In the genomic region with DNA sequence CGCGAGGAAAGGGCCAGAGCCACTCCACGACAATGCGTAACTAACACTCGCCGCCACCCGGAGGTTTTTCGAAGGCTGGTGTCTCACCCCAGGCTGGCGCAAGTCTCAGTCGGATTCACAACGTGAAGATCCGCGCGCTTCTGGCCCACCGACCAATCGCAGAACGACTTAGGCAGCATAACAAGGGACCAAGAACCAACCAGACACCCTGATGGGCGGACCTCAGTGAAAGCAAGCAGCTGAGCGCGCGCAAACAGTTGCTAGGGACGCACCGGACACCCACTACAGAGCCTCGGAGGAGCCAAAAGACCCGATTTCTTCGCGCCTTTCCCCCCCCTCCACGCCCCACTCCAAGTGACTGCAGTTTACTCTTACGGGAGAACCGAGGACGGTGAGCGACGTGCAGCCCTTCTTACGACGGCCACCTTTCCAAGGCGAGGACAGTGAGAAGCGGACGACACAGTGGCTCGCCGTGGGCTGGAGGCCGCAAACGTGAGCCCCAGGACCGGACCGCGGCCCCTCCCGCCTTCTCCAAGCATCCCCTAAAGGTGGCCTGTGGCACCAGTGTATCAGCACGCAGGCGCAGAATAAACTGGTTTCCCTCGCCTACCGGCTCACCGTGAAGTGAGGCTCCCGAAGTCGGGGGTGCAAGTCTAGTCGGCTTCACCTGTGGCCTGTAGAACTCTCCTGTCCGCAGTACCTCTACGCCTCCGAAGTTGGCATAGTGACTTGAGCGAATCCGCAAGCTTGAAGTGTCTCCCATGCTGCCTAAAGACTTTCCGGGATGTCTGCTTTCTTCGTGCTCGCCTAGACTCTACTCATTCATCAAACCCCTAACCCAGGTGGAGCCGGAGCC, we compare ENCODE assay signal across 8 mouse cellular contexts. TPM values are rescaled to one million over a fixed set of nuclear protein-coding genes. Genes with fewer than 3 reads are reported as not detected.
DNase-seq lines count a peak whose midpoint lies in the region; ATAC-seq lines count a peak whose summit lies in the region.

A gene (plus strand): TSS at position 207 of the 856 bp plus-strand sequence.
A gene (minus strand): TSS at position 835 of the 856 bp plus-strand sequence.

- H3K4me1 ChIP-seq in forebrain, embryonic 14.5 days (ENCODE audit: control insufficient read depth, insufficient read depth, low read length), result peaks cover 9% of the 10 kb centered on the region
- peaks cover 24% of the 10 kb centered on the region for H3K4me1 ChIP-seq in neural tube, embryonic 15.5 days

- H3K9me3 ChIP-seq in forebrain, embryonic 14.5 days (replicated peaks; ENCODE audit: control insufficient read depth, low read length), result no peaks in the 10 kb centered on the region
- no peaks in the 10 kb centered on the region for H3K9me3 ChIP-seq in neural tube, embryonic 15.5 days (replicated peaks)

- peaks cover 18% of the 10 kb centered on the region for H3K36me3 ChIP-seq in forebrain, embryonic 14.5 days (ENCODE audit: control insufficient read depth, insufficient read depth, low read length)
- H3K36me3 ChIP-seq in neural tube, embryonic 15.5 days, result peaks cover 14% of the 10 kb centered on the region

- peak; percentile 99 for DNase-seq in ES-CJ7 (ENCODE audit: low read depth, low spot score)
- DNase-seq in cerebellum, adult 11 months, result peak; percentile 90
- DNase-seq in forebrain, embryonic 14.5 days (ENCODE audit: low spot score), result peak; percentile 98
- DNase-seq in heart, postnatal 14 days, result peak; percentile 92 to 95
- DNase-seq in layer of hippocampus, adult 11-12 months (ENCODE audit: low spot score), result peak; percentile 96
- DNase-seq in lung, adult 18-20 months, result peak; percentile 96
- peak; percentile 97 for DNase-seq in testis, postnatal 14 days (ENCODE audit: low spot score)

- H3K9ac ChIP-seq in forebrain, embryonic 14.5 days (ENCODE audit: low read length), result peak within 1 kb of the TSS; percentile 86
- H3K9ac ChIP-seq in neural tube, embryonic 15.5 days (replicated peaks), result peak within 1 kb of the TSS; percentile 78

- no peaks in the 10 kb centered on the region for H3K27me3 ChIP-seq in forebrain, embryonic 14.5 days (replicated peaks; ENCODE audit: control insufficient read depth, insufficient read depth, low read length)
- no peaks in the 10 kb centered on the region for H3K27me3 ChIP-seq in neural tube, embryonic 15.5 days (replicated peaks)

- intact Hi-C loops in heart, postnatal 14 days (cut with DNase I), result loop anchor here (2.0 to 10.0 kb wide), 5 partner anchors 106 to 388 kb away; a partner anchor contains a TSS

- WGBS in forebrain, embryonic 14.5 days, result under 1% methylated on average over 58 of the region's 63 CpGs
- under 1% methylated on average over 63 of the region's 63 CpGs for WGBS in neural tube, embryonic 15.5 days

- peak within 1 kb of the TSS; percentile 96 for H3K4me3 ChIP-seq in forebrain, embryonic 14.5 days (ENCODE audit: low read depth, low read length)
- H3K4me3 ChIP-seq in neural tube, embryonic 15.5 days (replicated peaks), result peak within 1 kb of the TSS; percentile 75

- H3K4me2 ChIP-seq in forebrain, embryonic 14.5 days (ENCODE audit: low read length), result peak within 1 kb of the TSS; percentile 89
- peak within 1 kb of the TSS; percentile 93 for H3K4me2 ChIP-seq in neural tube, embryonic 15.5 days

- H3K27ac ChIP-seq in forebrain, embryonic 14.5 days (ENCODE audit: low read depth, low read length), result peak within 1 kb of the TSS; percentile 63; the same call in 1 of the 2 replicates
- peak within 1 kb of the TSS; percentile 73 for H3K27ac ChIP-seq in neural tube, embryonic 15.5 days (replicated peaks)

- ATAC-seq in forebrain, embryonic 14.5 days, result peak; percentile 95
- peak; percentile 97 for ATAC-seq in neural tube, embryonic 15.5 days (ENCODE audit: low FRiP score)

RNA-seq across cellular contexts. Expression of the first gene that starts in this region (rescaled TPM):
- polyA plus RNA-seq in forebrain, embryonic 14.5 days (2014; fragmentation: Nextera tagmentation; extraction: Ambion mirVana), result 48.9 and 62.4 TPM in 2 replicates
- total RNA-seq in heart, postnatal 14 days (2021), result 10 to 100 TPM; 21.9 to 25.6 TPM
- polyA plus RNA-seq in neural tube, embryonic 15.5 days (2015; fragmentation: Nextera tagmentation; extraction: Ambion mirVana), result 52.7 and 54.1 TPM in 2 replicates

RNA-seq across cellular contexts. Expression of the second gene that starts in this region (rescaled TPM):
- polyA plus RNA-seq in forebrain, embryonic 14.5 days (2014; fragmentation: Nextera tagmentation; extraction: Ambion mirVana), result 5.6 and 6.9 TPM in 2 replicates
- total RNA-seq in heart, postnatal 14 days (2021), result 1 to 10 TPM; 1.0 to 1.1 TPM
- 5.1 and 7.7 TPM in 2 replicates for polyA plus RNA-seq in neural tube, embryonic 15.5 days (2015; fragmentation: Nextera tagmentation; extraction: Ambion mirVana)

Comparison
In these comparisons a context has a peak if more than half of its experiments do, and no peak if none do; other contexts are left out.
1. Peak in every context shown above with its lines: DNase-seq, ATAC-seq, H3K4me3 ChIP-seq and H3K27ac ChIP-seq.